Mouse (Mus musculus): ENCODE data around the gene Numb. TPM values are rescaled to one million over a fixed set of nuclear protein-coding genes. Genes with fewer than 3 reads are reported as not detected.

Numb gene
- polyA plus RNA-seq, 1 experiment from 2014 or later: 12.9 TPM

GRCm38 (mm10) chr12:83852512-83853213 is 69.1 kb downstream of the Numb start:
- no peak overlapping the region for H3K4me3 ChIP-seq (ENCODE audit: low read depth, low read length)
- H3K4me2 ChIP-seq (ENCODE audit: low read length): no peak overlapping the region
- ATAC-seq: no peak
- H3K27ac ChIP-seq (ENCODE audit: low read depth, low read length): no peak overlapping the region
- no peak overlapping the region for H3K9ac ChIP-seq (ENCODE audit: low read length)
- H3K4me1 ChIP-seq (ENCODE audit: control insufficient read depth, insufficient read depth, low read length): peaks cover 5% of the 10 kb centered on the region; the same call in 1 of the 2 replicates
- H3K36me3 ChIP-seq (ENCODE audit: control insufficient read depth, insufficient read depth, low read length): no peaks in the 10 kb centered on the region
- peak; percentile 11 for DNase-seq (ENCODE audit: low spot score)
- H3K27me3 ChIP-seq (replicated peaks; ENCODE audit: control insufficient read depth, insufficient read depth, low read length): no peaks in the 10 kb centered on the region
- no peaks in the 10 kb centered on the region for H3K9me3 ChIP-seq (replicated peaks; ENCODE audit: control insufficient read depth, low read length)
- 40% methylated on average over 5 of the region's 5 CpGs for WGBS

- Histone ChIP-seq H3K9me3 (replicated peaks; ENCODE audit: control insufficient read depth, low read length) (no peaks in the 10 kb centered on the region), H3K27me3 (replicated peaks; ENCODE audit: control insufficient read depth, insufficient read depth, low read length) (no peaks in the 10 kb centered on the region), H3K4me1 (ENCODE audit: control insufficient read depth, insufficient read depth, low read length) (peaks cover 5% of the 10 kb centered on the region; the same call in 1 of the 2 replicates), H3K4me2 (ENCODE audit: low read length) (no peak overlapping the region), H3K36me3 (ENCODE audit: control insufficient read depth, insufficient read depth, low read length) (no peaks in the 10 kb centered on the region), H3K27ac (ENCODE audit: low read depth, low read length) (no peak overlapping the region), H3K4me3 (ENCODE audit: low read depth, low read length) (no peak overlapping the region), H3K9ac (ENCODE audit: low read length) (no peak overlapping the region)
- ATAC-seq (no peak), DNase-seq (ENCODE audit: low spot score) (no peak)
- WGBS: 69% methylated on average over 4 of the region's 4 CpGs
Measured at GRCm38 (mm10) chr12:83850334-83850733, 71.4 kb downstream of the Numb start.

GRCm38 (mm10) chr12:83848595-83849231 is 73.0 kb downstream of the Numb start:
- no peak for DNase-seq (ENCODE audit: low spot score)

GRCm38 (mm10) chr12:83847877-83848276 is 73.9 kb downstream of the Numb start:
- Histone ChIP-seq H3K9me3 (replicated peaks; ENCODE audit: control insufficient read depth, low read length) (no peaks in the 10 kb centered on the region), H3K4me1 (ENCODE audit: control insufficient read depth, insufficient read depth, low read length) (peaks cover 5% of the 10 kb centered on the region; the same call in 1 of the 2 replicates), H3K9ac (ENCODE audit: low read length) (no peak overlapping the region), H3K36me3 (ENCODE audit: control insufficient read depth, insufficient read depth, low read length) (no peaks in the 10 kb centered on the region), H3K27ac (ENCODE audit: low read depth, low read length) (no peak overlapping the region), H3K4me2 (ENCODE audit: low read length) (no peak overlapping the region), H3K27me3 (replicated peaks; ENCODE audit: control insufficient read depth, insufficient read depth, low read length) (no peaks in the 10 kb centered on the region), H3K4me3 (ENCODE audit: low read depth, low read length) (no peak overlapping the region)
- WGBS: 86% methylated on average over 2 of the region's 2 CpGs
- ATAC-seq: no peak
- no peak for DNase-seq (ENCODE audit: low spot score)

More at GRCm38 (mm10) chr12:83848595-83849231, 73.0 kb downstream of the Numb start:
- no peaks in the 10 kb centered on the region for H3K27me3 ChIP-seq (replicated peaks; ENCODE audit: control insufficient read depth, insufficient read depth, low read length)
- H3K4me3 ChIP-seq (ENCODE audit: low read depth, low read length): no peak overlapping the region
- 100% methylated on average over 1 of the region's 1 CpGs for WGBS
- H3K4me1 ChIP-seq (ENCODE audit: control insufficient read depth, insufficient read depth, low read length): peaks cover 5% of the 10 kb centered on the region; the same call in 1 of the 2 replicates
- no peak for ATAC-seq
- H3K9me3 ChIP-seq (replicated peaks; ENCODE audit: control insufficient read depth, low read length): no peaks in the 10 kb centered on the region
- no peak overlapping the region for H3K4me2 ChIP-seq (ENCODE audit: low read length)
- H3K27ac ChIP-seq (ENCODE audit: low read depth, low read length): no peak overlapping the region
- H3K36me3 ChIP-seq (ENCODE audit: control insufficient read depth, insufficient read depth, low read length): no peaks in the 10 kb centered on the region
- no peak overlapping the region for H3K9ac ChIP-seq (ENCODE audit: low read length)

DNA sequence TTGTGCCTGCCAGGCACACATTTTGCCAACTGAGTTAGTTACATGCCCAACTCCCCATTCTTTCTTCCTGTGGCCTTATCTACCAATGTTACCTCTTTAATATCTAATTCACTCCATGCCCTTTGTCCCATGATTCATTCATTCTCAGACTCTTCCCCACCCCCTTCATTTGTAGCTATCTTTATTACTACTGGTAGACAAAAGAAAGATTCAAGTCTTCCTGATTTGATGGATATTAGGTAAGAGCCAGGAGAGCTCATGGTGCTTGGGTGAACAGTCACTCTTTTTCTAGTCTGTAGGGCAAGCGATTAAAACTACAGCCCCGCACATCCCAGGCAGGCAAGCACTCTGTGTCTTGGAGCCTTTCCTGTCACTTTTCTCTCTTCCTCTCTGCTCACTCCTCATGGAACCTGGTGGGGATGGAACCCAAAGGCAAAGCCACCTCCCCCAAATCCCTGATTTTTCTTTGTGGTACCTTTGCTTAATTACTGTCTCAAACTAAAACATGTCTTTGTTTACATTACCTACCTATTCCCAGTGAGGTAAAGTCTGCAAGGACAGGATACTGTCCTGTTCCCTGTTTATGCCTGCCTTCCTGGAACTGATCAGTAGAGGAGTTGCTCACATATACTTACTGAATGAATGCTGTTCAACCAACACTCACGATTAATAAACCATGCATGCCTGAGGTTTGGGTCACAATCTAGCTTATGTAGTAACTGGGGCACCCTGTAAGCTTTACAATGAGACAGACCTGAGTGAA is 78.9 kb downstream of the Numb start:
- no peaks in the 10 kb centered on the region for H3K9me3 ChIP-seq (replicated peaks; ENCODE audit: control insufficient read depth, low read length)
- ATAC-seq: no peak
- H3K4me3 ChIP-seq (ENCODE audit: low read depth, low read length): no peak overlapping the region
- peaks cover 6% of the 10 kb centered on the region; the same call in 1 of the 2 replicates for H3K36me3 ChIP-seq (ENCODE audit: control insufficient read depth, insufficient read depth, low read length)
- no peaks in the 10 kb centered on the region for H3K27me3 ChIP-seq (replicated peaks; ENCODE audit: control insufficient read depth, insufficient read depth, low read length)
- WGBS: 90% methylated on average over 3 of the region's 3 CpGs
- DNase-seq (ENCODE audit: low spot score): no peak
- H3K4me2 ChIP-seq (ENCODE audit: low read length): no peak overlapping the region
- no peak overlapping the region for H3K9ac ChIP-seq (ENCODE audit: low read length)
- no peak overlapping the region for H3K27ac ChIP-seq (ENCODE audit: low read depth, low read length)
- H3K4me1 ChIP-seq (ENCODE audit: control insufficient read depth, insufficient read depth, low read length): no peaks in the 10 kb centered on the region

DNA sequence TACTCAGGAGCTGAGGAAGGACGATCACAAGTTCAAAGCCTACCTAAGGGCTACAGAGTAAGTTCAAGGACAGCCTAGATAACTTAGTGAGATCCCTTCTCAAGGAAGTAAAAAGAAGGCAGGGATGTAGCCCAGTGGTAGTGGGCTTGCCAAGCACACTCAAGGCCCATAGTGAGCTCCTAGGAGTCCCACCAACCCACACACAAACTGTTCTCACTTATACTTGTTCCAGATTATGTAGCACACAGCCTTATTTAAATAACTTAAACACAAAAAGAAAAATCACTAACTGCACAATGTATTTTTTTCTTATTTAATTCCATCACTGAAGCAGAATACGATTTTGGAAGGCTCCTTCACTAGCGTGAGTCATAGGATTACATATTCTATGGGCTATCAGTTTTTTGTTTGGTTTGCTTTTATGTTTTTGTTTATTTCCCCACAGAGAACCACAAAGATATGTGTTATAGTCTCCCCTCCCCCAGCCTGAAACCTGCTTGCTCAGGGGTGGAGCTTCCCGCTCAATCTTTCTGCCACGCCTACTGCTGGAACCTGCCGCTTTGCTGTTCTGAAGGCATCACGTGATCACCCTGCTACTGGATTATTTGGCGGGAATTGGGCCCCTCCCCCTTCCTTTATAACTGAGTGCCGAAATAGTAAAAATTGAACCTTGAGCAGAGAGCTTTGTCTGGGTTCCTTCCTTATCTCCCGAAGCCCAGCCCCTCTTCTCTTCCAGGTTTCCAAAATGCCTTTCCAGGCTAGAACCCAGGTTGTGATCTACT is 80.1 kb downstream of the Numb start:
- peaks cover 11% of the 10 kb centered on the region; the same call in 1 of the 2 replicates for H3K36me3 ChIP-seq (ENCODE audit: control insufficient read depth, insufficient read depth, low read length)
- no peak overlapping the region for H3K27ac ChIP-seq (ENCODE audit: low read depth, low read length)
- no peak overlapping the region for H3K9ac ChIP-seq (ENCODE audit: low read length)
- no peaks in the 10 kb centered on the region for H3K27me3 ChIP-seq (replicated peaks; ENCODE audit: control insufficient read depth, insufficient read depth, low read length)
- H3K4me2 ChIP-seq (ENCODE audit: low read length): no peak overlapping the region
- 91% methylated on average over 10 of the region's 10 CpGs for WGBS
- H3K9me3 ChIP-seq (replicated peaks; ENCODE audit: control insufficient read depth, low read length): no peaks in the 10 kb centered on the region
- no peaks in the 10 kb centered on the region for H3K4me1 ChIP-seq (ENCODE audit: control insufficient read depth, insufficient read depth, low read length)
- ATAC-seq (no peak), DNase-seq (ENCODE audit: low spot score) (no peak)
- no peak overlapping the region for H3K4me3 ChIP-seq (ENCODE audit: low read depth, low read length)

DNA sequence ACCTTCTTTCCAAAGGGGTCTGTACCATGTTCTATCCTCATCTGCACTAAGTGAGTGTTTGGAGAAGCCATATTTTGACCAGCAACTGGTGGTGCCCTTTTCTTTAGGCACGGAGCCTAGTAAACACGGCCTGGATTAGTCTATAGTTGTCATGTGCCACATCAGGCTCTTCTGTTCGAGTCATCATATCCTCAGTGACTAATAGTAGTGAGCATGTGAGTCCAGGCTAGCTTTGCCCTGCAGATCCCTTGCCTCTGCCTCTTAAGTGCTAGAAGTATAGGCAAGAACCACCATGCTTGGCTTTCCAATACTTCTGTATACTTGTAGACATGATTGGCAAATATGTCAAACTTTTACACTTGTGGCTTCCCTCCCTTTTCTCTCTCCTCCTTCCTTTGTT is 87.8 kb downstream of the Numb start:
- H3K27ac ChIP-seq (ENCODE audit: low read depth, low read length): no peak overlapping the region
- no peaks in the 10 kb centered on the region for H3K27me3 ChIP-seq (replicated peaks; ENCODE audit: control insufficient read depth, insufficient read depth, low read length)
- peaks cover 10% of the 10 kb centered on the region; the same call in 1 of the 2 replicates for H3K36me3 ChIP-seq (ENCODE audit: control insufficient read depth, insufficient read depth, low read length)
- H3K9me3 ChIP-seq (replicated peaks; ENCODE audit: control insufficient read depth, low read length): no peaks in the 10 kb centered on the region
- no peak overlapping the region for H3K9ac ChIP-seq (ENCODE audit: low read length)
- ATAC-seq: no peak
- no peak overlapping the region for H3K4me2 ChIP-seq (ENCODE audit: low read length)
- no peaks in the 10 kb centered on the region for H3K4me1 ChIP-seq (ENCODE audit: control insufficient read depth, insufficient read depth, low read length)
- no peak overlapping the region for H3K4me3 ChIP-seq (ENCODE audit: low read depth, low read length)
- WGBS: 96% methylated on average over 3 of the region's 3 CpGs
- no peak for DNase-seq (ENCODE audit: low spot score)

GRCm38 (mm10) chr12:83830424-83830823 is 91.3 kb downstream of the Numb start:
- WGBS: 75% methylated on average over 3 of the region's 3 CpGs
- Histone ChIP-seq H3K4me2 (ENCODE audit: low read length) (no peak overlapping the region), H3K9me3 (replicated peaks; ENCODE audit: control insufficient read depth, low read length) (no peaks in the 10 kb centered on the region), H3K27ac (ENCODE audit: low read depth, low read length) (no peak overlapping the region), H3K4me3 (ENCODE audit: low read depth, low read length) (no peak overlapping the region), H3K4me1 (ENCODE audit: control insufficient read depth, insufficient read depth, low read length) (no peaks in the 10 kb centered on the region), H3K9ac (ENCODE audit: low read length) (no peak overlapping the region), H3K36me3 (ENCODE audit: control insufficient read depth, insufficient read depth, low read length) (peaks cover 6% of the 10 kb centered on the region; the same call in 1 of the 2 replicates), H3K27me3 (replicated peaks; ENCODE audit: control insufficient read depth, insufficient read depth, low read length) (no peaks in the 10 kb centered on the region)
- DNase-seq (ENCODE audit: low spot score) (no peak), ATAC-seq (no peak)
